Mouse (Mus musculus): ENCODE measurements around the gene 4930503B20Rik. TPM values are rescaled to one million over a fixed set of nuclear protein-coding genes. Genes with fewer than 3 reads are reported as not detected.

4930503B20Rik gene
- polyA plus RNA-seq, 1 experiment: not detected

DNA sequence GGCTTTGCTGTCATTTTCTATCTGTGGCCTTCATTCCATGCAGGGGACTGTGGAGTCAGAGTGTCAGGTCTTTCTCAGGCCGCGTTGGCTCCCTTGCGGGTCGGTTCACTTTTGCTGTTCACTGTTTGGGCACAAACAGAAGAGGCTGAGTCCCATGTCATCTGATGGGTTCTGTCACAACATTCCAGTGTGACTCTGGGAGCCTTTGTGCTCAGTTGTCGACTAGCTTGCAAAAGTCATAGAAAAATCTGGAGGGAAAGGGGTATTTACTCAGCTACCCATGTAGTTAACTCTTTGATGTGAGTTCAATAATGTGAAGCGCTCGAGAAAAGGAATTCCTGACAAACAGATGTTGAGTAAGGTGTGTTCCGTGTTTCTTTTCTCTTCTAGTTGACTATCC, 54.7 kb downstream of the 4930503B20Rik start:
- TF ChIP-seq TAL1 (IDR thresholded peaks at IDR 0.05; ENCODE audit: low read length): no peak
- TF ChIP-seq GATA1 (IDR thresholded peaks at IDR 0.05; ENCODE audit: low read length): no peak
- Histone ChIP-seq H3K9me3 (ENCODE audit: control insufficient read depth, low read length) (no peaks in the 10 kb centered on the region), H3K4me3 (replicated peaks) (no peak overlapping the region), H3K4me1 (ENCODE audit: control insufficient read depth) (peaks cover 7% of the 10 kb centered on the region), H3K27me3 (ENCODE audit: control insufficient read depth) (no peaks in the 10 kb centered on the region), H3K36me3 (ENCODE audit: control insufficient read depth) (no peaks in the 10 kb centered on the region)

DNA sequence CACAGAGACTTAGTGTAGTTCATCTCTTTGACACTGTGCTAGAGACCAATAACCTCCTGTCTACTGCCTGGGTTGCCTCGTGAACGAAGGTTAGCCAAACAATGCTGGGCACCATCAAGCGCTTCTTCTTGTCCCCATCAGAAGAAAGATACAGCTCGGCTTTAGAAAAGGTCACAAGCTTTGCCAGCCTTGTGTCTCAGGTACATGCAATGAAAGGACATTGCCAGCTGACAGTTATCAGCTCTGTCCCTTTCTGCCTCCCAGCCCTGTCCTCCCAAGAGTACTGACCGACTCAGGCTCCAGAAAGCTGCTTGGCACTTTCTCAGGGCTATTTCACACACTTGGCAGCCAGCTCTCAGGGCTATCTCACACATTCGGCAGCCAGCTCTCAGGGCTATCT, 55.7 kb downstream of the 4930503B20Rik start:
- no peak for TF ChIP-seq GATA1 (IDR thresholded peaks at IDR 0.05; ENCODE audit: low read length)
- TF ChIP-seq TAL1 (IDR thresholded peaks at IDR 0.05; ENCODE audit: low read length): no peak
- H3K4me1 ChIP-seq (ENCODE audit: control insufficient read depth): no peaks in the 10 kb centered on the region

More for the DNA sequence above, 55.7 kb downstream of the 4930503B20Rik start:
- Histone ChIP-seq H3K4me3 (replicated peaks) (no peak overlapping the region), H3K9me3 (ENCODE audit: control insufficient read depth, low read length) (no peaks in the 10 kb centered on the region), H3K27me3 (ENCODE audit: control insufficient read depth) (no peaks in the 10 kb centered on the region), H3K36me3 (ENCODE audit: control insufficient read depth) (no peaks in the 10 kb centered on the region)

Other genes with a start within 250 kb of the 4930503B20Rik start
- 5.3 and 7.2 TPM in 2 replicates for gene Ssx2ip, start 246.7 kb downstream of the 4930503B20Rik start, polyA plus RNA-seq (2012)
- 0.36 and 0.53 TPM in 2 replicates for gene Ctbs, start 201.5 kb downstream of the 4930503B20Rik start, polyA plus RNA-seq (2012)
- gene Spata1, start 151.6 kb downstream of the 4930503B20Rik start, polyA plus RNA-seq (2012): 0.03 TPM in 1 of 2 replicates, not detected in the other
- gene Gng5, start 151.5 kb downstream of the 4930503B20Rik start, polyA plus RNA-seq (2012): 20.4 and 22.7 TPM in 2 replicates
- gene Rpf1, start 129.9 kb downstream of the 4930503B20Rik start, polyA plus RNA-seq (2012): 2.1 and 2.5 TPM in 2 replicates
- gene Uox, start 80.9 kb downstream of the 4930503B20Rik start, polyA plus RNA-seq (2012): 0.02 TPM in 1 of 2 replicates, not detected in the other
- not detected in 2 replicates for gene Dnase2b, start 35.7 kb downstream of the 4930503B20Rik start, polyA plus RNA-seq (2012)
- not detected in 2 replicates for gene Samd13, start 34.3 kb upstream of the 4930503B20Rik start, polyA plus RNA-seq (2012)
- 0.06 and 0.10 TPM in 2 replicates for gene Prkacb, start 161.7 kb upstream of the 4930503B20Rik start, polyA plus RNA-seq (2012)
- gene Ttll7, start 201.1 kb upstream of the 4930503B20Rik start, polyA plus RNA-seq (2012): not detected in 2 replicates